Mouse (Mus musculus): ENCODE measurements at regions not wholly inside any gene's neighbourhood (a gene's known extent, or its start where the extent isn't known, plus 50 kb on each side); places are given as distances from the start of the nearest gene placed in this dataset.
A peak's percentile ranks its signal among the peaks of the same experiment; 100 is the strongest.

DNA sequence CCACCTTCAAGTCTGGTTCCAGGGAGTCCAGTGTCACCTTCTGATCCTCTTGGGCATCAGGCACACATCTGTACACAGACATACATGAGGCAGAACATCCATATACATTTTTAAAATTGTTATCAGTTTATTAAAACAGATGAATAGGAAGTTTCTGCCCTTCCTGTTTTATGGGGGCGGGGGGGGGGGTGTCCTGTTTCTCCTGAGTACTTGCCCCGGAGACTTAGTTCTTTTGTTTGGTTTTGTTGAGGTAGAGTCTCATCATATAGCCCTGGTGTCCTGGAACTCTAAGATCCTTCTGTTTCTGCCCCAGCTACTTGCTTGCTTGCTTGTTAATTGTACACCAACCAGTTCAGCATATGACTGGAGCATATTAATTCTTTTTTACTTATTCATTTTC, 85.0 kb upstream of the Xpo1 start:
- no peak for DNase-seq (ENCODE audit: low spot score)

DNA sequence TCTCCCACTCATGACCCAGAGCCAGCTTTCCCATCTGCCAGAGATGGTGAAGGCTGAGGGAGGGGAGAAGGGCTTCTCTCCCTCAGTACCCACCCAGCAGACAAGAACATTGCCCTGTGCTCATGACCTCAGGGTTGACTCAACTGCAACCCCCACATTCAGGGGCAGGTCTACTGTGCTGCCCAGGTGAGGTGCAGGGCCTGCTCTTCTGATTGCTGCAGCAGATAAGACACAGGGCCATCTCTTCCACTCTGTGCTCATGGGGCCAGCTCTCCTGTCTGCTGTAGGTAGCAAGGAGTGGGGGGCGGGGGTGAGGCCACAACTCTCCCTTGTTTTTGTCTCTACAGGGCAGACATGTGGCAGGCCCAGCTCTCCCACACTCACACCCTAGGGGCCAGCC, 84.1 kb upstream of the Xpo1 start:
- DNase-seq (ENCODE audit: low spot score) = no peak

DNA sequence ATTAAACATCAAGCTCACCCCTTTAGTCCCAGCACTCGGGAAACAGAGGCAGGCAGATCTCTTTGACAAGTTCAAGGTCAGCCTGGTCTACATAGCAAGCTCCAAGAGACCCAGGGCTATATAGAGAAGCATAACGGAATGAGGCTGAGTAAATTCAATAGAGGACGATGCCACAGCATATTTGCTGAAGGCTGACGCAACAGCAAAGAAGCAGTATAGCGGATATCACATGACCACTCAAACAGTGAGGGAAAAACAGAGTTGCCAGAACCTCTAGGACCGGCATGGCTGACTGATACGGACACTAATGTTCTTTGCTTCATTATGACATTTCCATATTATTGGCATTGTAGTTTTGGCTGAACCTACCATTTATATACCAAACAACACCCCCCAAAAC, 74.2 kb upstream of the Xpo1 start:
- DNase-seq (ENCODE audit: low spot score) = no peak

DNA sequence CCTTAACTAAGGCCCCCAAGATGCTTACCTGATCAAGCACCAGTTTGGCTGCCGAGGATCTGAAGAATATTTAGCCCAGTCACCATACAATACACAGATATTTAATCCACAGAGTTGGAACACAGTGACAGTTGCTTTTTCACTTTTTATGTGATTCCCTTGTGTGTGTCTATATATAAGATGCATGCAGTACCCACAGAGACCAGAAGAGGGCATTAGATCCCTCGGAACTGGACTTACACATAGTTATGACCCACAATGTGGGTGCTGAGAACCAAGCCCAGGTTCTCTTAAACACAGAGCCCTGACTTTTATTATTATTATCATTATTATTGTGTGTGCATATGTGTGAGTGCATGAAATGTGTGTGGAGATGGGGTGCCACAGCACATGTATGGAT, 70.6 kb upstream of the Xpo1 start:
- DNase-seq (ENCODE audit: low spot score) = no peak

DNA sequence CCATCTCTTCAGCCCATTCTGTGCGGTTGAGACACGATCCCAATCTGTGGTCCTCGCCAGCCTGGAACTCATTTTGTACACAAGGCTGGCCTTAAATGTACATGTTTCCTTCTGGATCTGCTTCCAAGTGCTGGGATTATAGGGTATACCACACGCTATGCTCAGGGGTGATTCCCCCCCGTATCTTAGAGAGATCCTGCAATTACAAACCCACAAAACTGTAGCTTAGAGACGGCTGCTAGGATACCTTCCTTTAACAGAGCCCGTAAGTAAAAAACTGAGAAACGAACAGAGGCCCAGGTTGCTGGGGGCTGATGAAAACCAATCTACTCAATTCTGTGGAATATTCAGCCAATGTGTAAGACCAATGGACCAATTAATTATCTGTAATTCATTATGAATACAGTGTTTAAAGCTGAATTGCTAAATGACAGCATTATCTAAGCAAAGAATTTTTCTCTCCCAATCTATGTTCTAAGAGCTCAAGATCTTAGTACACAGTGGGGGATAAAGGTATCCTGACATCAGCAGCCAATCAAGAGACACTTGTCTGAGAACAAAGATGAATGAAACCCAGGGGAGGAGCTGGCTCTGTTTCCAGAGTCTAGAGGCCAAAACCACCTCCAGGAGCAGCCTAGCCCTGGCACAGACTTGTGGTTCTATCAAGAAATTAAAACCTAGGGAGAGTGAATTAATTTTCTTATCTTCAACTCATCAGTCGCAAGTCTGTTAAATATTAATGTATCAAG, 54.0 kb upstream of the Xpo1 start:
- peak; percentile 18 for DNase-seq (ENCODE audit: low spot score)

DNA sequence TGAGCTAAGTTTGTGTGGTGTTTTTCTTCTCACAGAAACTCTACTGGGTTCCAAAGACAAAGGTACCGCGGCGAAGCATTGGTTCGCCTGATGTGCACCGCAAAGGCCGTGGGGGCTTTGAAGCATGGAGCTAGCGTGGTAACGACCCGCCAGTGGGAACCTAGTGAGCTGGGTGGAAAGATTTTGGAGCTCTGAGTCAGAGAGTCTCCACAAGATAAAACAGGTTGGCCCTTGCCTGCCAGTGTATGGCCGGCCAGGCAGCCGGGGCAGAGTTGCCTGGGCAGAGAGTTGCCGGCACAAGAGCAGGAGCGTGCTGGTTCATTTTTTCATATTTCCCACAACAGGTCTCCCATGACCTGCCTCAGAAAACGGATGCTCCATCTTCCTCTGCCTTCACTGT, 52.3 kb upstream of the Xpo1 start:
- no peak for DNase-seq (ENCODE audit: low spot score)

DNA sequence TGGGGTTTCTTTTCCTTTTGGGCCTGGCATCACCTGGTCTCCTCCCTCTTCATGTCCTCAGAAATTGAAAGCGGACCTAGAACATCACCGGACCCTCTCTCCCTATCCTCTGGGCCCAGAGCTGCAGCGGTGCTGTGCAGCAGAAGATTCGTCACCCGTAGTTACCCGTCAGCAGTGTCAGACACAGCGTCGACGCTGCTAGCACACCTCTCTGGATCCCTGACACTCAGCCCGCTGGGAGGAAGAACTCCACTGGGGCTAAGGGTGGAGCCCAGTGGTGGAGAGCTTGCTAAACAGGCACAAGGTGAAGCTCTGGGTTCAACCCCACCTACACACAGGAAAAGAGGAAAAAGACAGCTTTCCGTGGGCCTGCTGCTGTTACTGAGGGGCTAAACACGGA, 51.8 kb upstream of the Xpo1 start:
- DNase-seq (ENCODE audit: low spot score) = no peak
